8 mouse cellular contexts compared by ENCODE assay signal in genomic region chr9:108795762-108796161, GRCm38 (mm10). TPM values are rescaled to one million over a fixed set of nuclear protein-coding genes. Genes with fewer than 3 reads are reported as not detected.
DNase-seq lines count a peak whose midpoint lies in the region; ATAC-seq lines count a peak whose summit lies in the region.

No protein-coding gene starts in this region.

- peaks cover 65% of the 10 kb centered on the region for H3K36me3 ChIP-seq in forebrain, embryonic 10.5 days (replicated peaks)
- peaks cover 46% of the 10 kb centered on the region for H3K36me3 ChIP-seq in hindbrain, embryonic 13.5 days
- peaks cover 45% of the 10 kb centered on the region for H3K36me3 ChIP-seq in liver, embryonic 13.5 days
- peaks cover 44% of the 10 kb centered on the region for H3K36me3 ChIP-seq in neural tube, embryonic 15.5 days

- H3K9me3 ChIP-seq in forebrain, embryonic 10.5 days: no peaks in the 10 kb centered on the region
- H3K9me3 ChIP-seq in hindbrain, embryonic 13.5 days: no peaks in the 10 kb centered on the region
- no peaks in the 10 kb centered on the region for H3K9me3 ChIP-seq in liver, embryonic 13.5 days (replicated peaks)
- H3K9me3 ChIP-seq in neural tube, embryonic 15.5 days (replicated peaks): no peaks in the 10 kb centered on the region

- H3K4me1 ChIP-seq in forebrain, embryonic 10.5 days: peaks cover 59% of the 10 kb centered on the region
- H3K4me1 ChIP-seq in hindbrain, embryonic 13.5 days (replicated peaks): peaks cover 66% of the 10 kb centered on the region
- H3K4me1 ChIP-seq in liver, embryonic 13.5 days (replicated peaks): peaks cover 67% of the 10 kb centered on the region
- peaks cover 65% of the 10 kb centered on the region for H3K4me1 ChIP-seq in neural tube, embryonic 15.5 days

- 45% methylated on average over 11 of the region's 11 CpGs for WGBS in forebrain, embryonic 10.5 days
- 32% methylated on average over 11 of the region's 11 CpGs for WGBS in hindbrain, embryonic 13.5 days
- WGBS in liver, embryonic 13.5 days (ENCODE audit: insufficient replicate concordance): 31% methylated on average over 11 of the region's 11 CpGs
- WGBS in neural tube, embryonic 15.5 days: 28% methylated on average over 11 of the region's 11 CpGs

- DNase-seq in gastrocnemius, adult 18-20 months (ENCODE audit: low spot score): peak; percentile 59
- DNase-seq in gastrocnemius, postnatal 10 days: no peak
- DNase-seq in Muller cell, postnatal 12 days (ENCODE audit: inconsistent ontology term): peak; percentile 72
- no peak for DNase-seq in forebrain, embryonic 10.5 days (ENCODE audit: extremely low spot score, low spot score)
- peak; percentile 85 for DNase-seq in liver, embryonic 13.5 days

- H3K9ac ChIP-seq in hindbrain, embryonic 13.5 days: peak overlapping the region; percentile 58; the same call in 1 of the 2 replicates
- peak overlapping the region; percentile 69 for H3K9ac ChIP-seq in liver, embryonic 13.5 days
- H3K9ac ChIP-seq in neural tube, embryonic 15.5 days (replicated peaks): no peak overlapping the region

- H3K27me3 ChIP-seq in forebrain, embryonic 10.5 days (ENCODE audit: poor library complexity, severe bottlenecking): no peaks in the 10 kb centered on the region
- no peaks in the 10 kb centered on the region for H3K27me3 ChIP-seq in hindbrain, embryonic 13.5 days
- no peaks in the 10 kb centered on the region for H3K27me3 ChIP-seq in liver, embryonic 13.5 days
- H3K27me3 ChIP-seq in neural tube, embryonic 15.5 days (replicated peaks): no peaks in the 10 kb centered on the region

- ATAC-seq in hindbrain, embryonic 13.5 days (ENCODE audit: low FRiP score): 0 out of 2 replicates have a peak, but pooled peaks have one; percentile 41
- ATAC-seq in liver, embryonic 13.5 days (ENCODE audit: low read depth): peak; percentile 97
- ATAC-seq in neural tube, embryonic 15.5 days (ENCODE audit: low FRiP score): 0 out of 2 replicates have a peak, but pooled peaks have one; percentile 6
- ATAC-seq in activated CD4-positive, CD25-positive, alpha-beta regulatory T cell, adult 4 months: no peak

- peak overlapping the region; percentile 28; the same call in 1 of the 2 replicates for H3K4me3 ChIP-seq in forebrain, embryonic 10.5 days
- H3K4me3 ChIP-seq in hindbrain, embryonic 13.5 days: peak overlapping the region; percentile 11; the same call in 1 of the 2 replicates
- H3K4me3 ChIP-seq in liver, embryonic 13.5 days (replicated peaks): peak overlapping the region; percentile 57
- no peak overlapping the region for H3K4me3 ChIP-seq in neural tube, embryonic 15.5 days (replicated peaks)

- H3K27ac ChIP-seq in forebrain, embryonic 10.5 days: peak overlapping the region; percentile 4; the same call in 1 of the 2 replicates
- H3K27ac ChIP-seq in hindbrain, embryonic 13.5 days: peak overlapping the region; percentile 73
- peak overlapping the region; percentile 84 for H3K27ac ChIP-seq in liver, embryonic 13.5 days
- H3K27ac ChIP-seq in neural tube, embryonic 15.5 days (replicated peaks): peak overlapping the region; percentile 15; the same call in 1 of the 2 replicates

- peak overlapping the region; percentile 39 for H3K4me2 ChIP-seq in hindbrain, embryonic 13.5 days
- peak overlapping the region; percentile 76 for H3K4me2 ChIP-seq in liver, embryonic 13.5 days
- peak overlapping the region; percentile 4; the same call in 1 of the 2 replicates for H3K4me2 ChIP-seq in neural tube, embryonic 15.5 days

RNA-seq across cellular contexts. Expression of gene Ip6k2, which starts 12.2 kb away (rescaled TPM):
- 10 to 100 TPM; 14.9 TPM for total RNA-seq in gastrocnemius, adult 18-20 months (2021)
- 10 to 100 TPM; 30.6 to 39.6 TPM for total RNA-seq in gastrocnemius, postnatal 10 days (2021)
- polyA plus RNA-seq in forebrain, embryonic 10.5 days (2016; fragmentation: Nextera tagmentation; extraction: Ambion mirVana): 78.3 and 89.3 TPM in 2 replicates
- 222 and 228 TPM in 2 replicates for polyA plus RNA-seq in hindbrain, embryonic 13.5 days (2015; fragmentation: Nextera tagmentation; extraction: Ambion mirVana)
- polyA plus RNA-seq in liver, embryonic 13.5 days (2015; fragmentation: Nextera tagmentation; extraction: Ambion mirVana): 11.5 and 11.6 TPM in 2 replicates
- polyA plus RNA-seq in neural tube, embryonic 15.5 days (2015; fragmentation: Nextera tagmentation; extraction: Ambion mirVana): 187 and 210 TPM in 2 replicates
- polyA plus RNA-seq in activated CD4-positive, CD25-positive, alpha-beta regulatory T cell, adult 4 months (2017; shearing (Covaris generic)): 10 to 100 TPM; 13.2 to 15.8 TPM

RNA-seq across cellular contexts. Expression of gene Nckipsd, which starts 12.4 kb away (rescaled TPM):
- 1 to 10 TPM; 4.4 TPM for total RNA-seq in gastrocnemius, adult 18-20 months (2021)
- total RNA-seq in gastrocnemius, postnatal 10 days (2021): 1 to 10 TPM; 5.3 to 6.3 TPM
- 14.1 and 18.8 TPM in 2 replicates for polyA plus RNA-seq in forebrain, embryonic 10.5 days (2016; fragmentation: Nextera tagmentation; extraction: Ambion mirVana)
- polyA plus RNA-seq in hindbrain, embryonic 13.5 days (2015; fragmentation: Nextera tagmentation; extraction: Ambion mirVana): 25.9 and 30.7 TPM in 2 replicates
- polyA plus RNA-seq in liver, embryonic 13.5 days (2015; fragmentation: Nextera tagmentation; extraction: Ambion mirVana): 3.9 and 5.9 TPM in 2 replicates
- polyA plus RNA-seq in neural tube, embryonic 15.5 days (2015; fragmentation: Nextera tagmentation; extraction: Ambion mirVana): 33.3 and 40.0 TPM in 2 replicates
- 1 to 10 TPM; 3.9 to 7.3 TPM for polyA plus RNA-seq in activated CD4-positive, CD25-positive, alpha-beta regulatory T cell, adult 4 months (2017; shearing (Covaris generic))

RNA-seq across cellular contexts. Expression of gene Celsr3, which starts 30.4 kb away (rescaled TPM):
- total RNA-seq in gastrocnemius, adult 18-20 months (2021): under 1 TPM in 1 of 2 experiments, not detected in 1; 0.02 TPM
- under 1 TPM; 0.14 to 0.54 TPM for total RNA-seq in gastrocnemius, postnatal 10 days (2021)
- 1.5 and 2.1 TPM in 2 replicates for polyA plus RNA-seq in forebrain, embryonic 10.5 days (2016; fragmentation: Nextera tagmentation; extraction: Ambion mirVana)
- polyA plus RNA-seq in hindbrain, embryonic 13.5 days (2015; fragmentation: Nextera tagmentation; extraction: Ambion mirVana): 13.8 and 14.3 TPM in 2 replicates
- polyA plus RNA-seq in liver, embryonic 13.5 days (2015; fragmentation: Nextera tagmentation; extraction: Ambion mirVana): 0.03 TPM in 2 replicates
- polyA plus RNA-seq in neural tube, embryonic 15.5 days (2015; fragmentation: Nextera tagmentation; extraction: Ambion mirVana): 8.2 and 10.8 TPM in 2 replicates
- not detected for polyA plus RNA-seq in activated CD4-positive, CD25-positive, alpha-beta regulatory T cell, adult 4 months (2017; shearing (Covaris generic))

RNA-seq across cellular contexts. Expression of gene Slc26a6, which starts 57.3 kb away (rescaled TPM):
- 10 to 100 TPM; 14.0 to 14.6 TPM for total RNA-seq in gastrocnemius, adult 18-20 months (2021)
- 10 to 100 TPM; 10.8 to 12.9 TPM for total RNA-seq in gastrocnemius, postnatal 10 days (2021)
- 11.5 and 11.6 TPM in 2 replicates for polyA plus RNA-seq in forebrain, embryonic 10.5 days (2016; fragmentation: Nextera tagmentation; extraction: Ambion mirVana)
- polyA plus RNA-seq in hindbrain, embryonic 13.5 days (2015; fragmentation: Nextera tagmentation; extraction: Ambion mirVana): 15.1 and 16.1 TPM in 2 replicates
- 6.7 and 8.6 TPM in 2 replicates for polyA plus RNA-seq in liver, embryonic 13.5 days (2015; fragmentation: Nextera tagmentation; extraction: Ambion mirVana)
- polyA plus RNA-seq in neural tube, embryonic 15.5 days (2015; fragmentation: Nextera tagmentation; extraction: Ambion mirVana): 16.8 and 18.6 TPM in 2 replicates
- 1 to 10 TPM; 6.0 to 9.3 TPM for polyA plus RNA-seq in activated CD4-positive, CD25-positive, alpha-beta regulatory T cell, adult 4 months (2017; shearing (Covaris generic))

Comparison
In these comparisons a context has a peak if more than half of its experiments do, and no peak if none do; other contexts are left out.
1. DNase-seq: peak in gastrocnemius, adult 18-20 months (single experiment), Muller cell, postnatal 12 days (single experiment) and liver, embryonic 13.5 days (single experiment); none in gastrocnemius, postnatal 10 days (single experiment) and forebrain, embryonic 10.5 days (single experiment).
2. H3K27ac ChIP-seq: peak in every context shown above with its lines; median percentile 84 in liver, embryonic 13.5 days; 73 in hindbrain, embryonic 13.5 days; 15 in neural tube, embryonic 15.5 days; 4 in forebrain, embryonic 10.5 days.
3. H3K4me2 ChIP-seq: peak in every context shown above with its lines; median percentile 76 in liver, embryonic 13.5 days; 39 in hindbrain, embryonic 13.5 days; 4 in neural tube, embryonic 15.5 days.